Comparison of ENCODE assay signal across 12 mouse cellular contexts in the genomic region with DNA sequence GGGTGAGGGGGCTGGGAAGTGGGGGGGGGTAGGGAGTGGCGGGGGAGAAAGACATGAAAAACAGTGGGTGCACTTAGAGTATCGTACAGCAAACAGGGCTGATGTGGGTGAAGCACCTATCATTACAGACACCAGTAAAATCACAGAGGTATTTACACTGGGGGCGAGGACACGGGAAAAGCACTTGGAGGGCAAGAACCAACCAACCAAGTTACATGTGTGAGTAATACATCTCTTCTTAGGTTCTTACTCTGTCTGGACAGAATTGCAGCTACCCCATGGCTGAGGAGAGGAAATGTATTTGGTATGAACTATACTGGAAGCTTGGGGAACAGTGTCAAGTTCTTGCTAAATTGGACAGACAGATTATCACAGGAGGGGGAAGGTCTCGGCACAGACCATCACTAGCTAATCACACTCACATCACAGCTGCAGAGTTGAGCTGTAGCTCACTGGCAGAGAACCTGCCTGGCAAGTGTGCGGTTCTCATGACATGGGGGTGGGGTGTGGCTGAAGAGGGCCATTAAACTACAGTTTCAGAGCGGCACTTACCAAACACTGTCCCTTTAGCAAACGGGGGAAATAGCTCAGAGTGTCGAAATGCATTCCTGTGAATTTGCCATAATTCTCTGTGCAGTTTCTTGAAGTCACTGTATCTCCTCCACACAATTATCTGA. TPM values are rescaled to one million over a fixed set of nuclear protein-coding genes. Genes with fewer than 3 reads are reported as not detected.
DNase-seq lines count a peak whose midpoint lies in the region; ATAC-seq and TF ChIP-seq lines count a peak whose summit lies in the region.
"Had no signal": no experiment of that assay in that cellular context is flagged by ENCODE, and none has a peak within 500 bp of the region (broad histone marks: within the 10 kb centered on the region; RNA-seq: fewer than 3 reads in every experiment).

No protein-coding gene starts in this region.

- no peaks in the 10 kb centered on the region for H3K27me3 ChIP-seq in intestine, embryonic 15.5 days (replicated peaks)
- no peaks in the 10 kb centered on the region for H3K27me3 ChIP-seq in forebrain, embryonic 12.5 days
- no peaks in the 10 kb centered on the region for H3K27me3 ChIP-seq in forebrain, embryonic 11.5 days (ENCODE audit: control insufficient read depth, insufficient read depth, low read length)

- intact Hi-C loops in left cerebral cortex, adult 2 months (cut with DNase I) = no loop called here

- H3K9ac ChIP-seq in intestine, embryonic 15.5 days = no peak overlapping the region
- no peak overlapping the region for H3K9ac ChIP-seq in forebrain, embryonic 12.5 days
- no peak overlapping the region for H3K9ac ChIP-seq in forebrain, embryonic 11.5 days (ENCODE audit: low read length)

- H3K36me3 ChIP-seq in intestine, embryonic 15.5 days = no peaks in the 10 kb centered on the region
- peaks cover 43% of the 10 kb centered on the region for H3K36me3 ChIP-seq in forebrain, embryonic 12.5 days (replicated peaks)
- peaks cover 3% of the 10 kb centered on the region for H3K36me3 ChIP-seq in forebrain, embryonic 11.5 days (ENCODE audit: control insufficient read depth, insufficient read depth, low read length)

- TF ChIP-seq CTCF in left cerebral cortex, adult 2 months (IDR thresholded peaks at IDR 0.05) = no peak

- H3K4me3 ChIP-seq in intestine, embryonic 15.5 days (replicated peaks) = no peak overlapping the region
- H3K4me3 ChIP-seq in forebrain, embryonic 12.5 days (replicated peaks) = no peak overlapping the region
- H3K4me3 ChIP-seq in forebrain, embryonic 11.5 days (ENCODE audit: low read depth, low read length) = no peak overlapping the region
- H3K4me3 ChIP-seq in left cerebral cortex, adult 2 months = no peak overlapping the region

- peaks cover 14% of the 10 kb centered on the region for H3K4me1 ChIP-seq in intestine, embryonic 15.5 days (replicated peaks)
- no peaks in the 10 kb centered on the region for H3K4me1 ChIP-seq in forebrain, embryonic 12.5 days
- H3K4me1 ChIP-seq in forebrain, embryonic 11.5 days (replicated peaks; ENCODE audit: control insufficient read depth, insufficient read depth, low read length) = no peaks in the 10 kb centered on the region

- no peak overlapping the region for H3K4me2 ChIP-seq in intestine, embryonic 15.5 days (replicated peaks)
- H3K4me2 ChIP-seq in forebrain, embryonic 12.5 days = no peak overlapping the region
- H3K4me2 ChIP-seq in forebrain, embryonic 11.5 days (ENCODE audit: low read depth, low read length, severe bottlenecking) = no peak overlapping the region
- H3K4me2 ChIP-seq: liver, embryonic 11.5 days had no signal

- H3K27ac ChIP-seq in intestine, embryonic 15.5 days = peak overlapping the region; percentile 54
- no peak overlapping the region for H3K27ac ChIP-seq in forebrain, embryonic 12.5 days
- H3K27ac ChIP-seq in forebrain, embryonic 11.5 days (ENCODE audit: low read depth, low read length) = no peak overlapping the region
- no peak overlapping the region for H3K27ac ChIP-seq in left cerebral cortex, adult 2 months
- H3K27ac ChIP-seq: hindbrain, postnatal 0 days had no signal

- no peaks in the 10 kb centered on the region for H3K9me3 ChIP-seq in intestine, embryonic 15.5 days
- no peaks in the 10 kb centered on the region for H3K9me3 ChIP-seq in forebrain, embryonic 12.5 days
- no peaks in the 10 kb centered on the region for H3K9me3 ChIP-seq in forebrain, embryonic 11.5 days (ENCODE audit: control insufficient read depth, low read length)

- WGBS in intestine, embryonic 15.5 days = 51% methylated on average over 9 of the region's 9 CpGs
- WGBS in forebrain, embryonic 12.5 days = 87% methylated on average over 9 of the region's 9 CpGs
- WGBS in forebrain, embryonic 11.5 days = 91% methylated on average over 9 of the region's 9 CpGs

- peak; percentile 90 for ATAC-seq in intestine, embryonic 15.5 days
- ATAC-seq in forebrain, embryonic 12.5 days (ENCODE audit: low FRiP score) = no peak
- no peak for ATAC-seq in forebrain, embryonic 11.5 days (replicated peaks; ENCODE audit: low FRiP score)
- ATAC-seq: hindbrain, postnatal 0 days had no signal

- peak; percentile 28 for DNase-seq in gastrocnemius, adult 18-20 months (ENCODE audit: low spot score)
- DNase-seq in gastrocnemius, adult 8-10 months (ENCODE audit: low spot score in 2 of 2) = no peak
- DNase-seq in NIH3T3 (ENCODE audit: low read depth) = peak; percentile 7
- peak; percentile 66 for DNase-seq in lung, postnatal 25 days (ENCODE audit: low spot score)
- DNase-seq in forebrain, embryonic 11.5 days (ENCODE audit: low spot score) = no peak
- no peak for DNase-seq in left cerebral cortex, adult 2 months (ENCODE audit: extremely low spot score in 1 of 2, low spot score in 2 of 2)
- DNase-seq: cerebellum, postnatal 10 days; midbrain, embryonic 14.5 days had no signal

RNA-seq across cellular contexts. Expression of gene Rps6kc1, which starts 12.5 kb away (rescaled TPM):
- 10 to 100 TPM; 18.2 to 18.7 TPM for total RNA-seq in gastrocnemius, adult 18-20 months (2021)
- total RNA-seq in gastrocnemius, adult 8-10 months (2022) = 10 to 100 TPM; 16.5 to 18.5 (median 17.4) TPM
- 12.1 TPM in 2 replicates for polyA plus RNA-seq in intestine, embryonic 15.5 days (2015; fragmentation: Nextera tagmentation; extraction: Ambion mirVana)
- 22.5 and 25.5 TPM in 2 replicates for polyA plus RNA-seq in forebrain, embryonic 12.5 days (2016; fragmentation: Nextera tagmentation; extraction: Ambion mirVana)
- polyA plus RNA-seq in forebrain, embryonic 11.5 days (2014; fragmentation: Nextera tagmentation; extraction: Ambion mirVana) = 16.9 and 18.6 TPM in 2 replicates
- total RNA-seq in left cerebral cortex, adult 2 months (2021) = 100 to 1,000 TPM; 111 to 117 TPM

RNA-seq across cellular contexts. Expression of gene Angel2, which starts 25.9 kb away (rescaled TPM):
- 10 to 100 TPM; 26.4 to 30.1 TPM for total RNA-seq in gastrocnemius, adult 18-20 months (2021)
- 10 to 100 TPM; 28.5 to 38.6 (median 28.8) TPM for total RNA-seq in gastrocnemius, adult 8-10 months (2022)
- 36.2 and 40.2 TPM in 2 replicates for polyA plus RNA-seq in intestine, embryonic 15.5 days (2015; fragmentation: Nextera tagmentation; extraction: Ambion mirVana)
- polyA plus RNA-seq in forebrain, embryonic 12.5 days (2016; fragmentation: Nextera tagmentation; extraction: Ambion mirVana) = 63.7 and 65.3 TPM in 2 replicates
- 58.3 and 61.5 TPM in 2 replicates for polyA plus RNA-seq in forebrain, embryonic 11.5 days (2014; fragmentation: Nextera tagmentation; extraction: Ambion mirVana)
- 10 to 100 TPM; 56.2 to 57.5 TPM for total RNA-seq in left cerebral cortex, adult 2 months (2021)

Comparison
In these comparisons a context has a peak if more than half of its experiments do, and no peak if none do; other contexts are left out.
1. DNase-seq: peak in gastrocnemius, adult 18-20 months (single experiment), NIH3T3 (single experiment) and lung, postnatal 25 days (single experiment); none in gastrocnemius, adult 8-10 months (0 of 2), forebrain, embryonic 11.5 days (single experiment) and left cerebral cortex, adult 2 months (0 of 2).
2. RNA of gene Rps6kc1, which starts 12.5 kb away (total RNA-seq): 111 to 117 TPM in left cerebral cortex, adult 2 months; 18.2 to 18.7 TPM in gastrocnemius, adult 18-20 months and 16.5 to 18.5 TPM in gastrocnemius, adult 8-10 months; every median in the first group is over 4 times any median in the second.